Mouse (Mus musculus): ENCODE measurements at regions not wholly inside any gene's neighbourhood (a gene's known extent, or its start where the extent isn't known, plus 50 kb on each side); places are given as distances from the start of the nearest gene placed in this dataset.

DNA sequence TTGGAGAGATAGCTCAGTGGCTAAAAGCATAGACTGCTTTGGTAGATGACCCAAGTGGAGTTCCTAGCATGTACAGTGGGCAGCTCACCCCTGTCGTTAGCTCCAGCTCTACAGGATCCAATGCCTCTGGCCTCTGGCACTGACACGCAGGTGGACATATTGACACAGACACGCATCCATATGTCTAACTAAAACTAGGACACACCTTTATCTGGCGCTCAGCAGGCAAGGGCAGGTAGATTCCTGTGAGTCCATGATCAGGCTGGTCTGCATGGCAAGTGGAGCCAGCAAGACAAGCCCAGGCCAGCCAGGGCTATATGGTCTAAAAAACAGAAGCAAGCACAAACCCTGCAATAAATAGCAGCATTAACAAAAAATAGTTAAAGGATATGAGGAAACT lies 358.3 kb downstream of the Abcc12 start:
- TF ChIP-seq CTCF (IDR thresholded peaks at IDR 0.05; ENCODE audit: low read depth) (no peak), EP300 (IDR thresholded peaks at IDR 0.05; ENCODE audit: low read depth) (no peak)
- Histone ChIP-seq H3K9ac (replicated peaks) (no peak overlapping the region), H3K36me3 (replicated peaks; ENCODE audit: insufficient read depth, low read length) (no peaks in the 10 kb centered on the region), H3K4me3 (ENCODE audit: low read depth, low read length) (no peak overlapping the region), H3K27ac (ENCODE audit: low read depth) (no peak overlapping the region), H3K4me2 (ENCODE audit: low read depth, low read length) (no peak overlapping the region), H3K4me1 (ENCODE audit: insufficient read depth) (no peaks in the 10 kb centered on the region), H3K27me3 (ENCODE audit: insufficient read depth, low read length) (no peaks in the 10 kb centered on the region), H3K9me3 (ENCODE audit: low read length) (no peaks in the 10 kb centered on the region)
- DNase-seq = no peak
- ATAC-seq = no peak
- WGBS (ENCODE audit: insufficient replicate concordance) = 75% methylated on average over 4 of the region's 4 CpGs

DNA sequence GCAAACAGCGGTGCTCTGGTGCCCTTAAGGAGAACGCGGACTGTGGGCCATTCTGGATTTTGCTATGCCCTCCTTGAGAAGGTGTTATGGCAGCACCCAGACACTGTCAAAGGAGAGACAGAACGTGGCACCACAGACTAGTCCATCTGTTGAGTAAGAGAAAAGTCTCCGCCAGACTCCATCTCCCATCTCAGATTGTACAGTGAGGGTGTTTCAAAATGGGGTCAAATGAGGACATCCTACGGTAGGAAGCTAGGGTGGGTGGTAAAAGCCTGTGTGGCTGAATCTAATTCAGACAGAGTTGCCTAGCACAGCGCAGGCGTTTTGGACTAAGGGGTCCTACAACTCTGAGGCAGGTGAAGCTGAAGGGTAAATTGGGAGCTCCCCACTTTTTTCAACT lies 366.1 kb downstream of the Abcc12 start:
- TF ChIP-seq EP300 (IDR thresholded peaks at IDR 0.05; ENCODE audit: low read depth) = no peak
- no peak for TF ChIP-seq CTCF (IDR thresholded peaks at IDR 0.05; ENCODE audit: low read depth)
- Histone ChIP-seq H3K9ac (replicated peaks) (no peak overlapping the region), H3K9me3 (ENCODE audit: low read length) (no peaks in the 10 kb centered on the region), H3K36me3 (replicated peaks; ENCODE audit: insufficient read depth, low read length) (no peaks in the 10 kb centered on the region), H3K27me3 (ENCODE audit: insufficient read depth, low read length) (no peaks in the 10 kb centered on the region), H3K4me1 (ENCODE audit: insufficient read depth) (no peaks in the 10 kb centered on the region), H3K27ac (ENCODE audit: low read depth) (no peak overlapping the region), H3K4me2 (ENCODE audit: low read depth, low read length) (no peak overlapping the region), H3K4me3 (ENCODE audit: low read depth, low read length) (no peak overlapping the region)
- WGBS (ENCODE audit: insufficient replicate concordance) = 82% methylated on average over 8 of the region's 8 CpGs
- no peak for ATAC-seq
- no peak for DNase-seq

DNA sequence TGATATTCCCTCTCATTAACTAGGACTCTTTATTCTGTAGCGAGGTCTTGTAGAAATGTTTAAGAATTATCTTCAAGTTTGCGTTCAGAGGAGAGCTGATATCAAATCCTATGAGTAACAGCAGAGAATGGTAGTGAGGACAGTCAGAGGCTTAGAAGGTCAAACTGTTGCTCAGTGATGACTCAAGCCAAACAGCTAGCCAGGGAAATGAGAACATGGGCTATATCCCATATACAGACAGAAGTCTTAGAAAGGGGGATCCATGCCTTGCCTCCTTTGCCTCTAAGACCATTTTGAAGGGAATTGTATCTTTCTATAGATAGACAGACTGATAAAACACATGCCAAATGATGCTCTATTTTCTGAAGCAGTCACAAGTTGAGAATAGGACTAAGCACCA lies 368.0 kb downstream of the Abcc12 start:
- no peak for DNase-seq
- no peaks in the 10 kb centered on the region for H3K36me3 ChIP-seq (replicated peaks; ENCODE audit: insufficient read depth, low read length)
- no peak overlapping the region for H3K27ac ChIP-seq (ENCODE audit: low read depth)
- no peak overlapping the region for H3K4me3 ChIP-seq (ENCODE audit: low read depth, low read length)
- H3K4me1 ChIP-seq (ENCODE audit: insufficient read depth) = no peaks in the 10 kb centered on the region
- H3K27me3 ChIP-seq (ENCODE audit: insufficient read depth, low read length) = no peaks in the 10 kb centered on the region
- H3K9me3 ChIP-seq (ENCODE audit: low read length) = no peaks in the 10 kb centered on the region
- no peak overlapping the region for H3K4me2 ChIP-seq (ENCODE audit: low read depth, low read length)
- TF ChIP-seq EP300 (IDR thresholded peaks at IDR 0.05; ENCODE audit: low read depth) (no peak), CTCF (IDR thresholded peaks at IDR 0.05; ENCODE audit: low read depth) (no peak)
- no peak overlapping the region for H3K9ac ChIP-seq (replicated peaks)
- no peak for ATAC-seq
- WGBS (ENCODE audit: insufficient replicate concordance) = 84% methylated on average over 2 of the region's 2 CpGs

DNA sequence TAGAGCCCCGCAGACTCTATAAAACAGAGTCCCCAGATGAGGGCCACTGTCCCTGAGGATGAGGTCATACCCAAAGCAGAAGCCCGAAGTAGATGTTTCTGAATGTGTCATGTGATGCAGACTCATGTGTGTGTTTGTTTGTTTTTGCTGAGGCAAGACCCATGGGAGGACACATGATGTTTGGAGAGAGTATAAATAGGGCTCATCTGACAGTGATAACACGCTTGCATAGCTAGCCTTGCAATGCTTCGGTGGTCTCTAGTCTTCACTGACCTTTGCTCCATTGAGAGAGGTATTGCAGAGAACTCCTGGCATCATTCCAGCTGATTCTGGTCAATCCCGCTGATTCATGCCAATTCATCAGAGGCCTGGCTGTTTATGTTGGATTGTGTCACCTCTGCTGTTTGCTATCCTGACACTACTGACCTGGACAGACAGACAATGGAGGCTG lies 368.1 kb downstream of the Phkb start:
- Histone ChIP-seq H3K4me1 (ENCODE audit: insufficient read depth) (no peaks in the 10 kb centered on the region), H3K27me3 (ENCODE audit: insufficient read depth, low read length) (no peaks in the 10 kb centered on the region), H3K9me3 (ENCODE audit: low read length) (no peaks in the 10 kb centered on the region), H3K36me3 (replicated peaks; ENCODE audit: insufficient read depth, low read length) (no peaks in the 10 kb centered on the region), H3K27ac (ENCODE audit: low read depth) (no peak overlapping the region), H3K4me2 (ENCODE audit: low read depth, low read length) (no peak overlapping the region), H3K9ac (replicated peaks) (no peak overlapping the region), H3K4me3 (ENCODE audit: low read depth, low read length) (no peak overlapping the region)
- ATAC-seq (peak; percentile 98), DNase-seq (peak; percentile 68)
- WGBS (ENCODE audit: insufficient replicate concordance) = 55% methylated on average over 5 of the region's 5 CpGs
- TF ChIP-seq CTCF (IDR thresholded peaks at IDR 0.05; ENCODE audit: low read depth) = no peak
- peak; percentile 64 for TF ChIP-seq EP300 (IDR thresholded peaks at IDR 0.05; ENCODE audit: low read depth)

DNA sequence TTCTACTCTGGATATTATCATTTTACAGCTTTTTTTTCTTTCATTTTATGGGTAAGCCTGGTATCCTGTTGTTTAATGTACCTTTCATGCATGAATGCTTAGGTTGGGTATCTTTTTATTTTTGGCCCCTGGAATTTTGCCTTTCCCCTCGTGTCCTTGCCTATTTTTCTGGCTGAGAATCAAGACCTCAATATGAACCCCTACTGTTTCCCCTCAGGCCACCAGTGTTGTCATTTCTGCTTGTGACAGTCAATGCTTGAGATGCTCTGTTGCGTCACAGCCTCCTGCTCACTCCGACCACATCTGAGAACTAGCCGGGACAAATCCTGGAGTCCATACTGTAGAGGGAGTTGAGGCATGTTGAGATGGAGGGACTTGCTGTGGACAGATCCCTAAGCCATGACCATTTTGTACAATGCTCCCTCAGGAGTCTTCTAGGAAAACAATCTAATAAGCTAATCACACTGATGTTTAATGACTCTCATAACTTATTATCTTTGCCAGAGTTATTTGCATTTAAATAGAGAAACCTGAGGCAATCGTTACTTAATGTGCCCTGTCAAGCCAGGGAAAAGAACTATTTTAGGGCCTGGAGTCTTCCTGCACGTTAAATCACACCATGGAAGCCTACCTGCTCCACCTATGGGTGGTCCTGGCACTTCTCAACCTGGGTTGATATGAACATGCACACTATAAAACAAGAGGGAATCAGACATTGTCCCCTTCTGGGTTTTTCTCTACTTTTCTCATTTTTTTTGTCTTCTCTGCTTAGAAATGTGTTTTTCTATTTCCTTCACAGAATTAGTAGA lies 363.9 kb downstream of the Phkb start:
- WGBS (ENCODE audit: insufficient replicate concordance) = 68% methylated on average over 6 of the region's 6 CpGs
- TF ChIP-seq EP300 (IDR thresholded peaks at IDR 0.05; ENCODE audit: low read depth) (no peak), CTCF (IDR thresholded peaks at IDR 0.05; ENCODE audit: low read depth) (no peak)
- Histone ChIP-seq H3K9me3 (ENCODE audit: low read length) (no peaks in the 10 kb centered on the region), H3K9ac (replicated peaks) (no peak overlapping the region), H3K4me3 (ENCODE audit: low read depth, low read length) (no peak overlapping the region), H3K36me3 (replicated peaks; ENCODE audit: insufficient read depth, low read length) (no peaks in the 10 kb centered on the region), H3K4me1 (ENCODE audit: insufficient read depth) (no peaks in the 10 kb centered on the region), H3K27me3 (ENCODE audit: insufficient read depth, low read length) (no peaks in the 10 kb centered on the region), H3K4me2 (ENCODE audit: low read depth, low read length) (no peak overlapping the region), H3K27ac (ENCODE audit: low read depth) (no peak overlapping the region)
- DNase-seq = no peak
- no peak for ATAC-seq

DNA sequence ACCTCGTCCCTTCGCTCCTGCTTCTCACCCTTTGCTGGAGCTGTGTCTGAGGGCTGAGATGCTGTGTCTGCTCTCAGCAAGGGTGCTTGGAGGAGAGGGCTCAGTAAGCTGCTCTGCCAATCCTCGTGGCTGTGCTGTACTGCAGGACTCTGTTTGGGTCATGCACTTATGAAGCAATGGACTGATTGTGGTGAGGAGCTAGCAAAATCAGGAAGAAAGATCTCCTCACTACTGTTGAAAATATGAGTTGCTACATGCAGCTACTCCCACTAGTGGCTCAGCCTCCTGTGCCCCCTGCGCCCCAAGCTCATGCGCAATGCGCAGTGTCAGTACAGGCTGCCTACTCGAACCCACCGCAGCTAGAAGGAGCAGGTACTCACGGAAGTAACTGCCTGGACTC lies 362.3 kb downstream of the Phkb start:
- no peak for TF ChIP-seq EP300 (IDR thresholded peaks at IDR 0.05; ENCODE audit: low read depth)
- no peak for TF ChIP-seq CTCF (IDR thresholded peaks at IDR 0.05; ENCODE audit: low read depth)
- Histone ChIP-seq H3K9me3 (ENCODE audit: low read length) (no peaks in the 10 kb centered on the region), H3K27me3 (ENCODE audit: insufficient read depth, low read length) (no peaks in the 10 kb centered on the region), H3K36me3 (replicated peaks; ENCODE audit: insufficient read depth, low read length) (no peaks in the 10 kb centered on the region), H3K4me1 (ENCODE audit: insufficient read depth) (no peaks in the 10 kb centered on the region), H3K9ac (replicated peaks) (no peak overlapping the region), H3K27ac (ENCODE audit: low read depth) (peak overlapping the region; percentile 48; the same call in 1 of the 2 replicates), H3K4me3 (ENCODE audit: low read depth, low read length) (no peak overlapping the region), H3K4me2 (ENCODE audit: low read depth, low read length) (no peak overlapping the region)
- peak; percentile 31 for DNase-seq
- ATAC-seq = peak; percentile 71
- 51% methylated on average over 9 of the region's 9 CpGs for WGBS (ENCODE audit: insufficient replicate concordance)
